Mouse (Mus musculus) heart, embryonic 13.5 days (tissue): ENCODE data around the gene Fcnb. TPM values are rescaled to one million over a fixed set of nuclear protein-coding genes. Genes with fewer than 3 reads are reported as not detected.

ENCODE experiments used
- polyA plus RNA-seq: library from polyadenylated mRNA; unstranded; fragments of >200 nt; fragmentation: Nextera tagmentation; extraction: Ambion mirVana; gene quantifications from 2 replicates; pipeline ENCODE4 v1.2.1, GENCODE M21; 2015

Gene Fcnb
- polyA plus RNA-seq, 1 experiment from 2014 or later = 0.28 TPM

Other genes starting within 250 kb of the Fcnb start
- 44.3 and 48.8 TPM in 2 replicates for gene Col5a1, start 198.5 kb downstream of the Fcnb start, polyA plus RNA-seq
- 4.9 and 5.3 TPM in 2 replicates for gene Olfm1, start 108.1 kb upstream of the Fcnb start, polyA plus RNA-seq